Mouse (Mus musculus): ENCODE data around the gene Ywhah.
A peak's percentile ranks its signal among the peaks of the same experiment; 100 is the strongest.

Gene Ywhah

DNA sequence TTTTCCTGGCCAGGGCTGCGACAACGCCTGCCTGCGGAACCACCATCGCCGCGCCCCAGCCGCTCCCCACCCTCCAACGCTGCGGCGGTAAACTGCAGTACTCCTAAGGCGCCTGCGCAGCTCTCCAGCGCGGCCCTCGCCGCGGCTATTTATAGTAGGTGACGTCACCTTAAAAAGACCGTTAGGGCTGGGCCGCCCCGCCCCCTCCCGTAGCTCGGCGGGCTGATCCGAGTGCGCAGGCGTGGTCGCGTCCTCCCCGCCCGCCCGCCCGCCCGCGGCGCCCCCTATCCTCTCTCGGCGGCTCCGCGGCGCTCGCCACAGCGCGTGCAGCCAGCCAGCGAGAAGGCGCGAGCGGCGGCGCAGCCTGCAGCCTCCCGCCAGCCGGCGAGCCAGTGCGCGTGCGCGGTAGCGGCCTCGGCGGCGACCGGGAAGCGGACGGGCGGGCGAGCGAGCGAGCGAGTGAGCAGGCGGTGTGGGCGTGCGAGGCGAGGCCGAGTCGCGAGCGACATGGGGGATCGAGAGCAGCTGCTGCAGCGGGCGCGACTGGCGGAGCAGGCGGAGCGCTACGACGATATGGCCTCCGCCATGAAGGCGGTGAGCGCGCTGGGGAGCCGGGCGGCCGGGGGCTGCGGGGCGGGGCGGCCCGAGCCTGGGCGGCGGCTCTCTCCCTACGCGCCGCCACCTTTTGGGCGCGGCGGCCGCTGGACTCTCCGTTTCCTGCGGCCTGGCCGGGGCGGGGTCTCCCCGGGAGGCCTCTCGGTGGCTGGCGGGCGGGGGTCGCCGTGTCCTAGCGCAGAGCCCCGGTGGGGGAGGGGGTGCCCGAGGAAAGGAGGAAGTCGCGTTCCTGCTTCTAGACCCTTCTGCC lies at the start of gene Ywhah:
TSS of gene Ywhah (plus strand) at position 256 of the 865 bp plus-strand sequence.
- peak; percentile 98 for DNase-seq (ENCODE audit: low read depth, low spot score)

DNA sequence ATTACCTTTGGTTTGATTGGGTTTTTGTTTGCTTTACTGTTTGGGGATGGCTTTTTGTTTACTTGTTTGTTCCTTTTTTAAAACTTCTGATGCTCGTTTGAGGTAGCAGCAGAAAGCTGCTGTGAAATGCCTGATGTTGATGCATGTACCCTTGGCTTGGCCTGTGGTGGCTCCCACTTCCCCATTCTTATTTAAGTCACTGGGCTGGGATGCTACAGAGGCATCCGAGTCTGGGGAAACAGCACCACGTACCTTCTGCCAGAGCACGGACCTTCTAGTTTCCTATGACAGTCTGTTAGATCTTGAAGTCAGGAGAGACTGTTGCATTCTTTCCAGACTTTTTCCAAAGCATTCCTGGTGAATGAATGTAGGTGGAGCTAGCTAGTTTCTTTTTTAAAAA lies 42.1 kb upstream of the Ywhah start:
- no peak for DNase-seq (ENCODE audit: low read depth, low spot score)

DNA sequence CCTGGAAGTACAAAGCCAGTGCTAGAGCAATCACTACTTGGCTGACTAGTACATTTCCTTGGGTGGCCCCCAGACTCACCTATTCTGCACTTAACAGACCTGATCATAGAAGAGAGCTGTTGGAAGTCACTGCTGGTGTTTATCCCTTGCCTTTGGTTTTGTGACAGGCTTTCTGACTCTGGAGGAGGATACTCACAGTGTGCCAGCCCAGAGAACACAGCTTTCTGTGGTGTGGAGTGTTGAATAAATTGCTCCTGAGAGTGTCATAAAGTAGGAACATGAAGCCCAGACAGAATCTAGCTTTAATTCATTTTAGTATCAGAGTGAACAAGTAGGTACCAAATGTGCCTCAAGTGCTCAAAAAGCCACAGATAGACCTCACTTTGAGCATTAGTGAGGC lies 41.4 kb upstream of the Ywhah start:
- no peak for DNase-seq (ENCODE audit: low read depth, low spot score)

DNA sequence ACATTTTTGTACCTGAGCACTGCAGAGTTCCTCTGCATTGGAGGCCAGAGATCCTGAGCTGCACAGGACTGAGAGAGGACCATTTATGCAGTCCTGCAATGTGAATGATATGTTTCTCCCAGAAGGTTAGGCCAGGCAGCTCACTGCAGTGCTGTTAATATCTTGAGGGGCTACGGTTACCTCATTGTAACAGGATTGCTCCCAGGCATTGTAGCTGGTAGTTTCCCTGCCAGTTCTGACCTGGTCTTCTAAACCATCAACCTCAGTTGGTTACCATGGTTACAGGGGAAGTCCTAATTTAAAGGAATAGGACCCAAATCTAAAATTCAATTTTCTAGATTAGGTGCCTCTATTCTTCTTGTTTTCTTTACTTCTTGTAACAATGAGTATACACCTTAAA lies 33.2 kb upstream of the Ywhah start:
- no peak for DNase-seq (ENCODE audit: low read depth, low spot score)

DNA sequence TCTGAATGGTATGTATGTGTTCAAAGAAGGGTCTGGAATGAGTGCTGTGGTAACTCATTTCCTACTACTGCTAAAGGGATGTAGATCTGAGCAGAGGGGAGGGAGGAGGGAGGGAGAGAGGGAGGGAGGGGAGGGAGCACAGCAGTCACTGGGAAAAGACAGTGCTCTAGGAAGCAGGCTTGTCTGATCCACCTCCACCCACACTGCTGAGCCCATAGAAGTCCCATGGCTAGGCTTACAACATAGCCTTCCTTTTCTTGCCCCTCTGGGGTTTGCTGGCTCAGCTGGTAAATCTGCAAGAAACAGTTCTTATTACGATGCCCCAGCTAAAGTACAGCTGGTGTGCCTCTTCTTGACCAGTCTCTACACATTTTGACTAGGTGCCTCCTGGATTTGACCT lies 30.7 kb upstream of the Ywhah start:
- no peak for DNase-seq (ENCODE audit: low read depth, low spot score)

DNA sequence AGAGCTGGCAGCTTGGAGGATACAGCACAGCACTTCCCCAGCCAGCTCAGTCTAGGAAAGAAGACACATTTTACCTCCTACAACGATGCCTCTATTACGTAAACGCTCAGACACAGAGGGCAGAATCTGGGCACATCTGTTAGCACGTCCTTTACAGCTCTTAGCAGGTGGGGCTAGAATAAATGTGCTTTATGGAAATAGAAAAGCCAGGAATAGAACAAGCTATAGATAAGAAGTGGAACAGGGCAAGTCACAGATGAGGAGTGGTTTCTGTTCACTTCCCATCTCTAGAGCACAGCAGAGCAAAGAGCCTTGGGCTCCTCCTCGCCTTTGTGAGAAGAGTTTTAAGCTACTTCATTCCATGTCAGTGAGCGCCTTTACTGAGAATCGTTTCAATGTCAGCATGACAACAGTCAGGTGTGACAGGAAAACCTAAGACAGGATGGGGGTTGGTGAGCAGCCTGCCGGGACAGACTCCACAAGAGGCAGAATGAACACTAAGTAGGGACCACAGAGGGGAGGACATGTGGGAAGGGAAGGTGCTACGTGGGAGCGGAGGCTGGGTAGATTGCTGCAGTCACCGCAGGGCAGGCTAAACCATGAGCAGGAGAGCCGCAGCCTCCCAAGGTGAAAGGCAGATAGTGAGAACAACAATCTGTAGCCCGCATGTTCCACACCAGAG lies 28.5 kb upstream of the Ywhah start:
- DNase-seq (ENCODE audit: low read depth, low spot score) = no peak

DNA sequence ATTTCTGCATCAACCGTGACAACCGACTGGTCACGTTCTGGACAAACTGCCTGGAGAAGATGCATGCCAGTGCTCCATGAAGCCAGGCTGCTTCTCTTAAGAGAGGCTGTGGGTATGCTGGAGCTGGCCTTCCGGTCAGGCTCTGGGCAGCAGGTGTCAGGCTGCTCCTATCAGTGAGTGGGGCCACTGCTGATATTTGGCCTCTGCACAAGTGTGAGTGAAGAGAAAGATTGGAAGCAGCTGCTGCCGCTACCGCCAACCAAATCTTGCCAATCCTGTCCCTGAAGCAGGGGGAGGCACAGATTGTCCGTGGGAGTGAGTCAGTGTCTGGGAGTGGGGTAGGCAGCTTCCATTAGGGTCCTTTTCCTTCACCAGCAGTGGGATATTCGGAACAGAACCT lies 27.5 kb upstream of the Ywhah start:
- DNase-seq (ENCODE audit: low read depth, low spot score) = no peak

DNA sequence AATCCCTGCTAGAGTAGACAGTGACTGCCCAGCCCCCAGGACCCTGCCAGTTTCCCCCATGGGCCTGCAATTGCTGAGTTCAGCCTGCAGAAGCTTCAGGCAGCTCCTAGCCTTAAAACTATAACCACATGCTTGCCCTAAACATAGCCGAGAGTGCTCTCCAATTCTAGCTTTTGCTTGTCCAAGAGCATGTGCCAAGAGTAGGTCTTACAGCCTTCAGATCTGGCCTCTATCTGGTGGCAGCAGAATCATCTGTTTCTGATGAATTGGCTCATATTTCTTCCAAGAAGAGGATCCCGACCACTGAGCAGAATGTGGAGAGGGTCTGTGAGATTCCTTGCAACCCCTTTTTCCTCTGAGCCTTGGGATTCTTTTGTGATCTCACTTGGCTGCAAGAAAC lies 24.1 kb upstream of the Ywhah start:
- DNase-seq (ENCODE audit: low read depth, low spot score) = no peak

DNA sequence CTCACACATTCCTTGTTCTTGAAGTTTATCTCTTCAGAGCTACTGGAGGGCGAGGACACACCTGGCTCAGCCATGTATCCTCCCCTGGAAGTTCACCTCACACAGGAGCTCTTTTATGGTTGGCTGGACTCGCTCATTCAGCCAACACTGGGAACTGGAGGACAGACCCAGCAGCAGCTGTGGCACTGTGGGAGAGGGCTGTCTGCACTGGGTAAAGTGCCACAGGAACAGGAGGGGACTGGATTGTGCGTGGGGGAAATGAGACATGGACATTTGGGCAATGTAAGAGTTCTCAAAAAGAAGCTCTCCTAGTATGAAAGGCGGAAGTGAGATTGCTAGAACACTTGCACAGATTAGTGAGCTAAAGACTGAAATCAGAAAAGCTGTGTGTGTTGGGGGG lies 22.9 kb upstream of the Ywhah start:
- DNase-seq (ENCODE audit: low read depth, low spot score) = no peak

DNA sequence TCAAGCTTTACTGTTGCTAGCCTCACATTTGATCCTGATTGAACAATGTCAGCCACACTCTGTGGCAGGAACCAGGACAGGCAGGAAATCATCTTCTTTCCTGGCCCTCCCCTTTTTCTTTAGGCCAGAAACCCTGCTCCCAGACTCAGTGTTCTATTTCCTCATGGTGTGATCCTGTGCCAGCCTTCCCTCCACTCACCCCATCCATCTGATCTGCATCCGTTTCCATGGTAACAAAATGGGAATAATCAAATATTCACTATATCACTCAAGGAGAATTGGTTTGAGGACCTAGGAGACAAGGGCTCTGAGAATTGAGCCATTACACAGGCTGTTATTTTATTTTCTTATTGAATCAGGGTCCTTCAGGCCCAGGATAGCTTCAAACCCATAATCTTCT lies 22.1 kb upstream of the Ywhah start:
- no peak for DNase-seq (ENCODE audit: low read depth, low spot score)

DNA sequence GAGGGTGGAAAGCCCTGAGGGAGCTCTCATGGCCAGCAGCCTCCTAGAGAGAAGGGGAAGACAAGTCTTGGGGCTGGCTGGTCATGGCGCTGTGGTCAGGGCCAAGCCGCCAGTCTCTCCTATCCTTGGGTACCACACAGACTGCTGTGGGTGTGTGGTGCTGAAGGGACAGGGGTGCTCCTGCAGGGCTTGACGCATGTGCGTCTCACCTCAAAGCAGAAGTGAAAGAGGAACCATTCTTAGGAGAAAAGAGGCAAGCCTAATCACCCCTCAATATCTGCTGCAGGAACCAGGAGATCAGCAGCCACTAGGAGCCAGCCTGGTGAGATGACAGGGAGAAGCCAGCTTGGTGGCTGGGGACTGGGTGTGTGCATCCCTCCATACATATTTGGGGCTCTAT lies 20.9 kb upstream of the Ywhah start:
- no peak for DNase-seq (ENCODE audit: low read depth, low spot score)

DNA sequence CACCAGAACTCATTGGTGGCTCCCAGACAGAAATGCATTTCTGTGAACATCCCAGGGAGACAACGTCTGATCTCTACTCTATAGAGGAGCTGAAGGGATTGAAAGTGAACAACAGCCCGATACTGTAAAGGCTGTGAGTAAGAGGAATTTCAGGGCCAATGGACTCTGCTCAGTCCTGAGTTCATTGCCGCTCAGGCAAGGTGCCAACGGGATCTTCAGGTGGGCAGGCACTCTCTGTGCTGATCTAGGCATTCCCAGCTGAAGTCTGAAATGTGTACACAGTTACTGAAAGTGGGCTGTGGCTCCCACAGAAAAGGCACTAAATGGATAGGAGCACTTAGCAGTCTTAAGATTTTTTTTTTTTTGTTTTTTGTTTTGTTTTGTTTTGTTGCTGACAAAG lies 19.8 kb upstream of the Ywhah start:
- DNase-seq (ENCODE audit: low read depth, low spot score) = no peak

DNA sequence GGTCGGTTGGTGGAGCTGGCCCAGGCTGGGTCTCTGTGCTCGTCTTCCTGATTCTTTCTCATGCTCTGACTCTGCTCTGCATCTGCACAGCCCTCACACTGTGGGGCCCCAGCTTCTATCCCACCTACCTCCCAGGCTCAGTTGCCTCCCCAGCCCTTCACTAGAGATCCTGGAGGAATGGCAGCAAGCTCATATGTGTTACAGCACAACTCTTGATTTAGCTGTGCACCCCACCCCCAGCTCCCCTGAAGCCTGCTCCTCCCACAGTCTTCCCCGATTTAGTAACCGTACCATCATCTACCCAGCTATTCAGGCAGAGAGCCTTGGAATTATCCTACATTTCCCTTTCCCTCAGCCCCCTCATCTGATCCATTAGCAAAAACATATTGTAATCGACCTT lies 17.5 kb upstream of the Ywhah start:
- DNase-seq (ENCODE audit: low read depth, low spot score) = no peak

DNA sequence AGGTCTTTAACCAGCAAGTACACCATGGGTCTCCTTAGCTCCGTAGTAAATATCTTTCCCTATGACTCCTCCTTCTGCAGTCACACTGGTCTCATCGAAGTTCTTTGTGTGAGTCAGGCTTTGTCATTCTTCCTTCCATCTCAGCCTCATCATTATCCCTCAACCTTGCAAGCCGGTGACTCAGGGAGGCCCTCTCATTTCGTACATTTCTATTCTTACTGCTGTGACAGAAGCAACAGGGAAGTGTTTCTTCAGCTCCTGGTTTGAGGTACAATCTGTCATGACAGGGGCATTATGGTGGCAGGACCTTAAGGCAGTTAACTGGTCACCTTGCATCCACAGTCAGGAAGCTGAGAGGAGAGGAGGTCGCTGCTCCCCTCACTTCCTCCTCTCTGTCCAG lies 15.8 kb upstream of the Ywhah start:
- DNase-seq (ENCODE audit: low read depth, low spot score) = no peak

DNA sequence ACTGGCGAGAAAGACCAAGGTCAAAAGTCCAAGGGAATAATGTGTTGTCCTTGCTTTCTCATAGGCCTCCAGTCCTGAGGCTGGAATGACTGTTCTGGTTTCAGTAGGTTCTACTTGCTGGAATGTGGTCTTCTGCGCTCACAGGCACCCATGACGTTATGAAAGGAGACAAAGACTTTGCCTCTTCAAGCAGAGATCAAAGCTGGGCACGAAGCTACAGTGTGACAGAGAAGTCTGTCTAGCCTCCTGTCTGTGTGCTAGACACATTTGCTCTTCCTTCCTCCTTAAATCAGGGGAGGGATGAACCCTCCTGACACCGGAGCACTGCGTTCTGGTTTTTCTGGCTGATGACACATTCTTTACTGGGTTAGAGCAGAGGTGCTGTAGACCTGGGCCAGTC lies 15.1 kb upstream of the Ywhah start:
- no peak for DNase-seq (ENCODE audit: low read depth, low spot score)

DNA sequence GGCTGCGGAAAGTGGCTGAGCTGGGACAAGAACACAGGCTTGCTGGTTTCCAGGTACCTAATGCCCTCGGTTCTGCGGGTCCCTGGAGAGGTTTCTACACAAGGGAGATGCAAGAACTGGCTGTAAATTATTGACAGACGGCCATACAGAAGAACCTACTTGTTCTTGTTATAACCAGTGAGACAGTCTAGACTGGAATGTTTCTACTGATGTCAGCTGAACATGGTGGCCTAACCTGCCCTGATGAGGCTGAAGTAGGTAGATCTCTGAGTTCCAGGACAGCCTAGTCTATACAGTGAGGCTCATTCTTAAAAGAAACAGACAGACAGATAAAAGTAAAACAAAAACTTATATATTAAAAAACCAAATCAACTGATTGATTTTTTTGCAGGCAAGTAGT lies 14.5 kb upstream of the Ywhah start:
- no peak for DNase-seq (ENCODE audit: low read depth, low spot score)

DNA sequence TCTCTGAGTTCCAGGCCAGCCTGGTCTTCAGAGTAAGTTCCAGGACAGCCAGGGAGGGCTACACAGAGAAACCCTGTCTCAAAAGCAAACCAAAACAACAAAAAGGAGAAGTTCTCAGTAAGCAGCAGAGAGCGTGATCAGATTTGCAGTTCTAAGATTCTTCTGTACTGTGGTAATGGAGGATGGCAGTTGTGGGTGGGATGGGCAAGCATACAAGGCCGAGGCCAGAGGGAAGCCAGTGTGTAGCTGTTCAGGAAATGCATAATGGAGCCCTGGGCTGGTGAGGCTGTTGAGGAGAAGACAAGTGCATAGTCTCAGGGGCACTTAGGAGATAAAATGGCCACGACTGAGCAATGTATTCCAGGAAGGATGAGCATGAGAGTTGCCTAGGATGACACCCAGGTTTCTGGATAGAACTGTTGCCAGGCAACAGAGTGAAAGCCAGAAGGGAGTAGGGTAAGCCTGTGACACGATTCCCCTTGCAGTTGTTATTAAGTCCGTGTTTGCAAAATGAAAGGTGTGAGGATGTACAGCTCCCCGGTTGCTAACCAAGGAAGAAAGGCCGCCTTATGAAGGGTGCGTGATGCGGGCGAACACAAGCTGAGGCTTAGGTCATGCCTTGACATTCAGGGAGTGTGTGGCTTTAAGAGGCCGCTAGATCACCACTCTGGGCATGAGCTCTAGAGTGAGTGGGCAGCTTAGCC lies 13.0 kb upstream of the Ywhah start:
- no peak for DNase-seq (ENCODE audit: low read depth, low spot score)

DNA sequence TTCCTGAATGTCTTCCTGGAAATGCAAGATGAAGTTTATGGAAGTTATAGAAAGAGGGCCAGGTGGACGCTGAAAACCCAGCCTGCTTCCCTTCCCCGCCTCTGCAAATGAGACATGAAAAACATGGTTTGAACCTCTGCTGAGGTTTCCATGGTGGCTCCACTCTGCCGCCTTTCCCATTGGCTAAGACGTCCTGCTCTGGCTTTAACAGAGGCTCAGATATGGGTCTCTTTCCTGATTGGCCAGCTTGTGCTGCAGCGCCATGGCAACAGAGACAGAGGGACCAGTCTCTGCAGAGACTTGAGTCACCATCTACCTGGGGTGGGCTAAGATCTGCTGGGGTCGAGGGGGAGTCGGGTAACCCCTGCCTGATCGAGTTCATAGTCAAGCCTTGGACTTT lies 11.9 kb upstream of the Ywhah start:
- no peak for DNase-seq (ENCODE audit: low read depth, low spot score)

DNA sequence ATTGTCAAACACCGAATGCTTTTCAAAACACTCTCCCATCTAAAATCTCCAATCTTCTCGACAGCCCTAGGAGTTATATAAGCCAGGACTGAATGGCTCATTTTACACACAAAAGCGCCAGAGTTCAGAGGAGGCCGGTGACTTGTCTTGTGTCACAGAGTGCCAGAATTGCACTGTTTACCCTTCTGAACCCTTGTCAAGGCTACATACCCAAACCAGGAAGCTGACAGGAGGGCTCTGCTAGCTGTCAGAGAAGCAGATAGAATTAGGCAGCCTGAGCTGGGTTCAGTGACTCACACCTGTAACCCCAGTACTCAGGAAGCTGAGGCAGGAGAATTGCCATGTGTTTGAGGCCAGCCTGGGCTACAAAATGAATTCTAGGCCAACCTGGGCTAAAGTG lies 11.2 kb upstream of the Ywhah start:
- no peak for DNase-seq (ENCODE audit: low read depth, low spot score)

DNA sequence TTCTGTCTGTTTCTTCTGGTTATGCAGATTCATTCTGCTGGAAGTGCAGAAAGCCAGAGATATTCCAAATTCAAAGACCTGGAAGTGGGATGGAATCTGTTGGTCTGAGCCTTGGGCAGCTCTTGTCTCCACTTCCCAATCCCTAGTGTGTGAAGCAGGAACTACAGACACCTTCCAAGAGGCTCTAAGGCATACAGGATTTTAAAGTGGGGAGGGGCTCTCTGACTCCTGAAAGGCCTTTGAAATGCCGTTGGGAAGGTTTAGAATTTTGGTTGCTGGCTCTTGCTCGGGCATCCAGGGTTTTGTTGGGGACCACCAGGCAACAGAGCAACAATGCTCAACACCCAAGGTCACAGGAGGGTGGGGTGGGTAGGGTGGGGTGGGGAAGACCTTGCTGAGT lies 9.3 kb upstream of the Ywhah start:
- DNase-seq (ENCODE audit: low read depth, low spot score) = no peak

DNA sequence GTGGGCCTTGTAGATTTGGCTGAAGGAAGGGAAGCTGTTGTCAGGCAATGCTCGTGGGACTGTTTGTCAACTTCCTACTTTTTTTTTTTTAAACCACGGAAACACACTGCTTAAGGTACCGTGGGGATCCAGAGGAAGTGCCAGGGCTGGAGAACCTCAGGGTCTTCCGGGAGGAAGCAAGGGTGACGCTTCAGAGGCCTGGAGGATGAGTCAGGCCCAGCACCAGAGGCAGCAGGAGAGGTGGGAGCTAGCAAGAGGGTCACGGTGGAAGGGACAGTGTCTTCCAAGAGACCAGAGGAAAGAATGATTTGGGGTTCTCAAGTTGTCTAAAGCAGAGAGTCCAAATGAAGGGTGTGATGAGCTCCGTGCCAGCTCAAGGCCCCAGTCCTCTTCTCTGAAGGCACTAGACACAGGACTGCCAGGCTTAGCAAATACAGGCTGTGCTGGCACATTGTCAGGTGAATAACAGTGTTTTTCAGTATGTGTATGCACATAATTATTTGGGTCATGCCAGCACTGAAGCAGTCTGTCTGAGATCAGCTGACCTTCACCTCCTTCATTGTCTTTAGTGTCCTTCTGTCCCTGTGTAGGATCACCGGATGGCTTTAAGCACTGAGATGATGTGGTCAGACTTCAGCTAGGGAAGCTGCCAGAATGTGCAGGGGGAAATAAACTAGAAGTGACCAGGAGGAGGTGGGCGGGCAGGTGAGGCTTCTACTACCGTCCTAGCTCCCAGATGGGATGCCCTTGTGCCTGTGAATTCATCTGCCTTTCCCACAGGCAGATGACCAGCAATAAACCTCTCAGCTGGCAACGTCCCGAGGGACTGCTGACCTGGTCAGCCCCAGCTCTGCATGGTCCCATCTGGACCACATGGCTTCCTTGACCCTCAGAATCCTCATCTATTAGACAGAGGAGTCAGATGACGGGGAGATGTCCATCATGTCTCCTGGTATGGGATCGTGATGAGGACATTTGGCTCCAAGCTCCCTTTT lies 8.5 kb upstream of the Ywhah start:
- no peak for DNase-seq (ENCODE audit: low read depth, low spot score)

All from CD4-positive helper T cell, adult 2 months (primary cell).